Mouse (Mus musculus): ENCODE data around the gene Dhdh. TPM values are rescaled to one million over a fixed set of nuclear protein-coding genes. Genes with fewer than 3 reads are reported as not detected.
"Not testable (repeated sequence)": the region's sequence is repeated elsewhere in the genome, so short reads cannot be mapped to it uniquely, and the experiment has no call there.

The Dhdh gene
- total RNA-seq (2017): 11.8 and 13.4 TPM in 2 replicates

GRCm38 (mm10) chr7:45488293-45489204 is at the start of gene Dhdh:
Gene Dhdh, minus strand, starts transcription at chr7:45488805.
- ATAC-seq (replicated peaks; ENCODE audit: low read depth, poor library complexity, severe bottlenecking): peak; percentile 79

GRCm38 (mm10) chr7:45537602-45538001 is 49.0 kb upstream of the Dhdh start:
- ATAC-seq (replicated peaks; ENCODE audit: low read depth, poor library complexity, severe bottlenecking): no peak

DNA sequence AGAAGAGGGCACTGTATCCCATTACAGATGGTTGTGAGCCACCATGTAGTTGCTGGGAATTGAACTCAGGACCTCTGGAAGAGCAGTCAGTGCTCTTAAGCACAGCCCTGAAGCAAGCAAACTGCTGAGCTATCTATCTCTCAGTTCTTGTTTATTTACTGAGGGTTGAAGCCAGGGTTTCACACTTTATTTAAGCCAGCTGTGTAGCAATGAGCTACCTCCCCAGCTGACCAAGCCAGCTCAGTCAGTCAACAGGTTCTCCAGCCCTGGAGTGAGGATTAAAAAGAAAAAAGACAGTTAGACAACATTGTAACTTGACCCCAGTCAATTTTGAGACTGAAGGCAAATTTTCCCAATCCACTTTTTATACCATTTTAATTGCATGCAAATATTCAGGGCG is 47.1 kb upstream of the Dhdh start:
- ATAC-seq (replicated peaks; ENCODE audit: low read depth, poor library complexity, severe bottlenecking): no peak

GRCm38 (mm10) chr7:45530643-45531042 is 42.0 kb upstream of the Dhdh start:
- no peak for ATAC-seq (replicated peaks; ENCODE audit: low read depth, poor library complexity, severe bottlenecking)

GRCm38 (mm10) chr7:45529461-45529860 is 40.9 kb upstream of the Dhdh start:
- no peak; the same call in 1 of the 2 replicates for ATAC-seq (replicated peaks; ENCODE audit: low read depth, poor library complexity, severe bottlenecking)

DNA sequence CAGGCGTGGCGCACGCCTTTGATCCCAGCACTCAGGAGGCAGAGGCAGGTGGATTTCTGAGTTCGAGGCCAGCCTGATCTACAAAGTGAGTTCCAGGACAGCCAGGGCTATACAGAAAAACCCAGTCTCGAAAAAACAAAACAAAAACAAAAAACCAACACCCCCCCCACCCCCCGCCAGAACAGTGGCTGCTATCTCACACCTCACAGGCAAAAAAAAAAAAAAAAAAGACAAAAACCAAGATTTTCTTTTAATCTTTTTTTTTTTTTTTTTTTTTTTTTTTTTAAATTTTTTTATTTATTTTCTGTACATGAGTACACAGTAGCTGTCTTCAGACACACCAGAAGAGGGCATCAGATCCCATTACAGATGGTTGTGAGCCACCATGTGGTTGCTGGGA is 38.6 kb upstream of the Dhdh start:
- ATAC-seq (replicated peaks; ENCODE audit: low read depth, poor library complexity, severe bottlenecking): not testable (repeated sequence)

DNA sequence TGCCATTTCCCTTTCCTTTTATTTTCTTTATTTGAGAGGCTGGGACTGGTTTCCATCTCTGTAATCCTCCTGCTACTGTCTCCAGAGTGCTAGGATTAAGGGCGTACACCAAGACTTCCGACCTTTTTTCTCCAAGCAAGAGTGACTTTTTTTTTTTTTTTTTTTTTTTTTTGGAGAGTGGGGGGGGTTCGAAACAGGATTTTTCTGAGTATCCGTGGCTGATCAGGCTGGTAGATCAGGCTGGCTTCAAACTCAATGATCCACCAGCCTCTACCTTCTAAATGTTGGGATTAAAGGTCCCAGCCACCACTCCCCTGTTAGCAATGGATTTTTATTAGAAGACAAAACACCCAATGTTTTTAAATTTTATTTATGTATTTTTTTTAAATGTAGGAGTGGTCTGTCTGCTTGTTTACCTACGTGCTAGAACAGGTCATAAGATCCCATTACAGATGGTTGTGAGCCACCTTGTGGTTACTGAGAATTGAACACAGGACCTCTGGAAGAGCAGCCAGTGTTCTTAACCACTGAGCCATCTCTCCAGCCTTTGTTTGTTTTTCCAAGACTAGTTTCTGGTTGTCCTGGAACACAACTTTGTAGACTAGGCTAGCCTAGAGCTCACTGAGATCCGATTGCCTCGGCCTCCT is 38.0 kb upstream of the Dhdh start:
- ATAC-seq (replicated peaks; ENCODE audit: low read depth, poor library complexity, severe bottlenecking): no peak

GRCm38 (mm10) chr7:45525809-45526473 is 37.3 kb upstream of the Dhdh start, which contains the start of the genes Ppp1r15a and Plekha4:
Gene Ppp1r15a, minus strand, starts transcription at chr7:45526268.
Gene Plekha4, plus strand, starts transcription at chr7:45526330.
- peak; percentile 67 for ATAC-seq (replicated peaks; ENCODE audit: low read depth, poor library complexity, severe bottlenecking)

- peak; percentile 48 for ATAC-seq (replicated peaks; ENCODE audit: low read depth, poor library complexity, severe bottlenecking)
Measured at GRCm38 (mm10) chr7:45524841-45525621, 36.4 kb upstream of the Dhdh start.

- no peak for ATAC-seq (replicated peaks; ENCODE audit: low read depth, poor library complexity, severe bottlenecking)
Measured at GRCm38 (mm10) chr7:45523678-45524170, 35.1 kb upstream of the Dhdh start.

DNA sequence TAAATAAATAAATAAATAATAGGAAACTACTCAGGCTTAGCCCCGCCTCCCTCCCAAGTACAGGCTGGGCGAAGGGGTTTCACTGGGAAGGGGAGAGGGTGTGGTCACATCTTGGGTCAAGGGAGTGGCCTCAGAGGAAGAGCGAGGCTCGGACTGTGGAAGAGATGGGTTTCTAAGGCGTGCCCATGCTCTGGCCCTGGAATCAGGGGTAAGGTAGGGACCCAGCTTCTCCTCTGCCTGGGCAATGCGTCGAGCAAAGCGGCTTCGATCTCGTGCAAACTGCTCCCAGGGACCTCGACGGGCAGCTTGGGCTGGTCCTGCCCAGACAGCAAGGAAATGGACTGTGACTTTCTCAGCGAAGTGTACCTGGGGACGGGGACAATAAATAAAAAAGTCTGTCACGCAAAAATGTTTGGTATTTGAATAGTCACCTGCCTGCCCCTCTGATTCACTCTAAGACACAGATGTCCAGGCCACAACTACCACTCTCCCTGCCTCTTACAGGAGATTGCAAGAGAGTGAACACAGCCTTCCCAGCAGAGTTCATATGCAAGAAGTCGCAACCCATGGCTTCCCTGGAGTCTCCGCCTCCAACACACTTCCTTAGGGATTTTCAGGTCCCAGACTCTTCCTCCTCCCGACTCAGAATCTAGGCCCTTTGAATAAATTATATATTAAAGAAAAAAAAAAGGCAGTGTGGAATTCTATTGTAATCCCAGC is 34.5 kb upstream of the Dhdh start:
- ATAC-seq (replicated peaks; ENCODE audit: low read depth, poor library complexity, severe bottlenecking): no peak

GRCm38 (mm10) chr7:45522194-45522752 is 33.7 kb upstream of the Dhdh start:
- no peak for ATAC-seq (replicated peaks; ENCODE audit: low read depth, poor library complexity, severe bottlenecking)

DNA sequence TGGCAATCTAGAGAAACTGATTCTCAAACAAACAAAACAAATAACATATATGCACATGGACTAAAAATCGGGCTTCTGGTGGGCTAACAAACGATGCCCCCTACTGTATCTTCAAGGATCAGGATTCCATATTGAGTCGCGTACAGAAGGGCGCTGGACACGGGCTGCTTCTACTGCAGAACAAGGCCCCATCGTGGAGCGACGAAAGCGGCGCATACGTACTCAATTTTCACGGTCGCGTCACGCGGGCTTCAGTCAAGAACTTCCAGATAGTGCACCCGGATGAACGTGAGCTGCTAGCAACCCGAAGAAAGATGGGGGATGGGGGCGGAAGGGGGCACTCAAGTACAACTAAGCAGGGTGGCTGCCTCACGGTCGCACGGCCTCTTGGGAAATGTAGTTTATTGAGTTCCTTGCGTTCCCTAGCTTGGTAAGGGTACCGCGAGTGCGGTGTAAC is 33.2 kb upstream of the Dhdh start:
- peak; percentile 51 for ATAC-seq (replicated peaks; ENCODE audit: low read depth, poor library complexity, severe bottlenecking)

GRCm38 (mm10) chr7:45520605-45521004 is 32.0 kb upstream of the Dhdh start:
- ATAC-seq (replicated peaks; ENCODE audit: low read depth, poor library complexity, severe bottlenecking): no peak

GRCm38 (mm10) chr7:45519345-45520120 is 30.9 kb upstream of the Dhdh start:
- no peak for ATAC-seq (replicated peaks; ENCODE audit: low read depth, poor library complexity, severe bottlenecking)

DNA sequence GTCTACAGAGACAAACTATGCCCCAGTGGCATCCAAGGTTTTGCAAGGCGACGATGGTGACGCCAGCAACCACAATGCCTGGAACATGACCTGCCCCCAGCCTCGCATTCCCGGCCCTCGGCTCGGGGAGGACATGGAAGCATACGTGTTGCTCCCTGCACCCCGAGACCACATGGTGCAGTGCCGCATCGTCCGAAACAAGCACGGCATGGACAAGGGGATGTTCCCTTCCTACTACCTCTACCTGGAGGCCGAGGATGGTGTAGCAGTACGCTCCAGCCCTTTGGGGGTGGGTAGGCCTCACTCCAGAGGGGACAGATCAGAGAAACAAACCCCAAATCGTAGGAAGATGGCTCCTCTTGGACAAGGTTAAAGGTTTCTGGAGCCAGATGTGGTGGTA is 30.0 kb upstream of the Dhdh start:
- no peak for ATAC-seq (replicated peaks; ENCODE audit: low read depth, poor library complexity, severe bottlenecking)

DNA sequence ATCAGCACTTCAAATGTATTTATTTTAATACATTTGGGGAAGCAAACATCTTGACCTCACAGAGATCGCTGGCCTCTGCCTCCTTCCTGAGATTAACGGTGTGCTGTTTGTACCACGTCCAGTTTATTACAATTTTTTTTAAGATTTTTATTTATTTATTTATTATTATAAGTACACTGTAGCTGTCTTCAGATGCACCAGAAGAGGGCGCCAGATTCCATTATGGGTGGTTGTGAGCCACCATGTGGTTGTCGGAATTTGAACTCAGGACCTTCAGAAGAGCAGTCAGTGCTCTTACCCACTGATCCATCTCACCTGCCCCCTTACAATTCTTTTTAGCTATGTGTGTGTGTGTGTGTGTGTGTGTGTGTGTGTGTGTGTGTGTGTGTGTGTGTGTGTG is 28.2 kb upstream of the Dhdh start:
- not testable (repeated sequence) for ATAC-seq (replicated peaks; ENCODE audit: low read depth, poor library complexity, severe bottlenecking)

GRCm38 (mm10) chr7:45515436-45515835 is 26.8 kb upstream of the Dhdh start:
- peak; percentile 40; the same call in 1 of the 2 replicates for ATAC-seq (replicated peaks; ENCODE audit: low read depth, poor library complexity, severe bottlenecking)
